Mouse (Mus musculus) forebrain, embryonic 15.5 days (tissue): ENCODE data around the gene Fam102b. TPM values are rescaled to one million over a fixed set of nuclear protein-coding genes. Genes with fewer than 3 reads are reported as not detected.

Source experiments
- ATAC-seq: fragments of 200-750 bp; cut with Nextera tagmentation; replicated peaks from 2 replicates; pipeline ENCODE4 v1.8.0; 2017; ENCODE audit warnings: mild to moderate bottlenecking, moderate TSS enrichment, moderate library complexity
- H3K27ac ChIP-seq: fragments of 300-500 bp; sonication (generic); replicated peaks from 2 replicates; pipeline ENCODE4 v1.5.1; 2015; ENCODE audit warnings: mild to moderate bottlenecking, inconsistent platforms
- H3K27me3 ChIP-seq: fragments of 300-500 bp; sonication (generic); 2 replicates; pipeline ENCODE4 v1.6.1; 2015; ENCODE audit warnings: inconsistent platforms
- H3K36me3 ChIP-seq: fragments of 300-500 bp; sonication (generic); 2 replicates; pipeline ENCODE4 v1.6.1; 2015; ENCODE audit warnings: mild to moderate bottlenecking, inconsistent platforms
- H3K4me1 ChIP-seq: fragments of 300-500 bp; sonication (generic); 2 replicates; pipeline ENCODE4 v1.6.1; 2015; ENCODE audit warnings: inconsistent platforms
- H3K4me2 ChIP-seq: fragments of 300-500 bp; sonication (generic); replicated peaks from 2 replicates; pipeline ENCODE4 v1.6.1; 2015; ENCODE audit warnings: mild to moderate bottlenecking, inconsistent platforms
- H3K4me3 ChIP-seq: fragments of 300-500 bp; sonication (generic); 2 replicates; pipeline ENCODE4 v1.5.1; 2015; ENCODE audit warnings: mild to moderate bottlenecking, inconsistent platforms
- H3K9ac ChIP-seq: fragments of 300-500 bp; sonication (generic); replicated peaks from 2 replicates; pipeline ENCODE4 v1.6.1; 2015; ENCODE audit warnings: mild to moderate bottlenecking, inconsistent platforms
- H3K9me3 ChIP-seq: fragments of 300-500 bp; sonication (generic); 2 replicates; pipeline ENCODE4 v1.6.1; 2016; ENCODE audit warnings: inconsistent platforms
- WGBS: fragments of 180-500 bp; shearing (Covaris S2); methylation state at CpG from one replicate; pipeline ENCODE4 v1.1.7; 2015; ENCODE audit warnings: mixed read lengths; 5-methylcytosine and 5-hydroxymethylcytosine counted together
- polyA plus RNA-seq: library from polyadenylated mRNA; unstranded; fragments of >200 nt; fragmentation: Nextera tagmentation; extraction: Ambion mirVana; gene quantifications from 2 replicates; pipeline ENCODE4 v1.2.1, GENCODE M21; 2015

The Fam102b gene
- polyA plus RNA-seq, 1 experiment from 2014 or later = 13.8 TPM

- Histone ChIP-seq H3K9me3 (no peaks in the 10 kb centered on the region), H3K4me1 (peaks cover 11% of the 10 kb centered on the region), H3K9ac (no peak overlapping the region), H3K4me3 (no peak overlapping the region), H3K4me2 (no peak overlapping the region), H3K27ac (no peak overlapping the region), H3K36me3 (no peaks in the 10 kb centered on the region), H3K27me3 (no peaks in the 10 kb centered on the region)
- no peak for ATAC-seq
- WGBS = 91% methylated on average over 3 of the region's 3 CpGs
Observed at GRCm38 (mm10) chr3:109031626-109032025, 4.2 kb upstream of the Fam102b start.

- ATAC-seq = no peak
- peaks cover 19% of the 10 kb centered on the region for H3K4me1 ChIP-seq
- no peaks in the 10 kb centered on the region for H3K36me3 ChIP-seq
- no peak overlapping the region for H3K9ac ChIP-seq
- H3K27me3 ChIP-seq = no peaks in the 10 kb centered on the region
- no peaks in the 10 kb centered on the region for H3K9me3 ChIP-seq
- H3K27ac ChIP-seq = no peak overlapping the region
- no peak overlapping the region for H3K4me3 ChIP-seq
- 35% methylated on average over 6 of the region's 6 CpGs for WGBS
- no peak overlapping the region for H3K4me2 ChIP-seq
Observed at GRCm38 (mm10) chr3:109030817-109031216, 3.4 kb upstream of the Fam102b start.

- Histone ChIP-seq H3K9me3 (no peaks in the 10 kb centered on the region), H3K4me1 (peaks cover 24% of the 10 kb centered on the region), H3K27me3 (no peaks in the 10 kb centered on the region), H3K9ac (no peak overlapping the region), H3K4me2 (no peak overlapping the region), H3K36me3 (no peaks in the 10 kb centered on the region), H3K4me3 (no peak overlapping the region), H3K27ac (no peak overlapping the region)
- ATAC-seq = no peak
- 58% methylated on average over 5 of the region's 5 CpGs for WGBS
Observed at GRCm38 (mm10) chr3:109029661-109030060, 2.3 kb upstream of the Fam102b start.

- peak overlapping the region; percentile 73 for H3K4me3 ChIP-seq
- H3K4me1 ChIP-seq = peaks cover 37% of the 10 kb centered on the region
- no peaks in the 10 kb centered on the region for H3K9me3 ChIP-seq
- H3K4me2 ChIP-seq = peak overlapping the region; percentile 67
- H3K27ac ChIP-seq = peak overlapping the region; percentile 89
- H3K27me3 ChIP-seq = no peaks in the 10 kb centered on the region
- ATAC-seq = peak; percentile 83
- WGBS = under 1% methylated on average over 48 of the region's 51 CpGs
- peak overlapping the region; percentile 83 for H3K9ac ChIP-seq
- H3K36me3 ChIP-seq = no peaks in the 10 kb centered on the region
Observed at GRCm38 (mm10) chr3:109026991-109027470, 376 bp downstream of the Fam102b start.

- H3K36me3 ChIP-seq = no peaks in the 10 kb centered on the region
- no peaks in the 10 kb centered on the region for H3K9me3 ChIP-seq
- peak overlapping the region; percentile 89 for H3K27ac ChIP-seq
- H3K4me2 ChIP-seq = peak overlapping the region; percentile 67
- peak overlapping the region; percentile 83 for H3K9ac ChIP-seq
- 8% methylated on average over 15 of the region's 15 CpGs for WGBS
- ATAC-seq = peak; percentile 13; the same call in 1 of the 2 replicates
- peak overlapping the region; percentile 73 for H3K4me3 ChIP-seq
- H3K27me3 ChIP-seq = no peaks in the 10 kb centered on the region
- peaks cover 37% of the 10 kb centered on the region for H3K4me1 ChIP-seq
Observed at GRCm38 (mm10) chr3:109026462-109026990, 881 bp downstream of the Fam102b start.

- no peaks in the 10 kb centered on the region for H3K36me3 ChIP-seq
- peaks cover 32% of the 10 kb centered on the region for H3K4me1 ChIP-seq
- no peaks in the 10 kb centered on the region for H3K27me3 ChIP-seq
- peak overlapping the region; percentile 73 for H3K4me3 ChIP-seq
- H3K4me2 ChIP-seq = peak overlapping the region; percentile 67
- no peak overlapping the region for H3K9ac ChIP-seq
- peak; percentile 21 for ATAC-seq
- no peaks in the 10 kb centered on the region for H3K9me3 ChIP-seq
- H3K27ac ChIP-seq = no peak overlapping the region
- WGBS = 14% methylated on average over 16 of the region's 16 CpGs
Observed at GRCm38 (mm10) chr3:109025579-109025978, 1.8 kb downstream of the Fam102b start.

- Histone ChIP-seq H3K4me2 (no peak overlapping the region), H3K4me3 (no peak overlapping the region), H3K4me1 (peaks cover 30% of the 10 kb centered on the region), H3K27ac (no peak overlapping the region), H3K27me3 (no peaks in the 10 kb centered on the region), H3K36me3 (no peaks in the 10 kb centered on the region), H3K9ac (no peak overlapping the region), H3K9me3 (no peaks in the 10 kb centered on the region)
- no peak for ATAC-seq
- 26% methylated on average over 8 of the region's 8 CpGs for WGBS
Observed at GRCm38 (mm10) chr3:109023066-109023465, 4.3 kb downstream of the Fam102b start.

- Histone ChIP-seq H3K4me3 (no peak overlapping the region), H3K9me3 (no peaks in the 10 kb centered on the region), H3K36me3 (no peaks in the 10 kb centered on the region), H3K27me3 (no peaks in the 10 kb centered on the region), H3K27ac (no peak overlapping the region), H3K4me1 (peaks cover 29% of the 10 kb centered on the region), H3K9ac (no peak overlapping the region), H3K4me2 (no peak overlapping the region)
- ATAC-seq = no peak
- 91% methylated on average over 6 of the region's 6 CpGs for WGBS
Observed at GRCm38 (mm10) chr3:109021720-109022516, 5.5 kb downstream of the Fam102b start.

- 91% methylated on average over 5 of the region's 5 CpGs for WGBS
Observed at GRCm38 (mm10) chr3:109018336-109018735, 9.1 kb downstream of the Fam102b start.

GRCm38 (mm10) chr3:109012595-109012994, 14.8 kb downstream of the Fam102b start:
- Histone ChIP-seq H3K27me3 (no peaks in the 10 kb centered on the region), H3K4me1 (no peaks in the 10 kb centered on the region), H3K9ac (no peak overlapping the region), H3K27ac (no peak overlapping the region), H3K36me3 (no peaks in the 10 kb centered on the region), H3K4me3 (no peak overlapping the region), H3K4me2 (no peak overlapping the region), H3K9me3 (no peaks in the 10 kb centered on the region)
- no peak for ATAC-seq
- WGBS = 89% methylated on average over 4 of the region's 4 CpGs

More at GRCm38 (mm10) chr3:109018336-109018735, 9.1 kb downstream of the Fam102b start:
- Histone ChIP-seq H3K27me3 (no peaks in the 10 kb centered on the region), H3K4me2 (no peak overlapping the region), H3K4me3 (no peak overlapping the region), H3K9ac (no peak overlapping the region), H3K36me3 (no peaks in the 10 kb centered on the region), H3K4me1 (peaks cover 10% of the 10 kb centered on the region), H3K9me3 (no peaks in the 10 kb centered on the region), H3K27ac (no peak overlapping the region)
- ATAC-seq = no peak

GRCm38 (mm10) chr3:109010489-109011260, 16.7 kb downstream of the Fam102b start:
- Histone ChIP-seq H3K27ac (no peak overlapping the region), H3K4me1 (no peaks in the 10 kb centered on the region), H3K4me2 (no peak overlapping the region), H3K36me3 (no peaks in the 10 kb centered on the region), H3K9me3 (no peaks in the 10 kb centered on the region), H3K9ac (no peak overlapping the region), H3K27me3 (no peaks in the 10 kb centered on the region), H3K4me3 (no peak overlapping the region)
- no peak for ATAC-seq
- WGBS = 69% methylated on average over 7 of the region's 7 CpGs

- Histone ChIP-seq H3K4me1 (no peaks in the 10 kb centered on the region), H3K4me3 (no peak overlapping the region), H3K4me2 (no peak overlapping the region), H3K27me3 (no peaks in the 10 kb centered on the region), H3K27ac (no peak overlapping the region), H3K9ac (no peak overlapping the region), H3K36me3 (no peaks in the 10 kb centered on the region), H3K9me3 (no peaks in the 10 kb centered on the region)
- WGBS = 92% methylated on average over 5 of the region's 5 CpGs
- ATAC-seq = no peak
Observed at GRCm38 (mm10) chr3:109008180-109008579, 19.2 kb downstream of the Fam102b start.
